Mouse (Mus musculus) liver, adult 2 months (tissue): ENCODE data around the gene Cux1.

Experiments
- CTCF ChIP-seq: fragments of 200-500 bp; IDR thresholded peaks from 2 replicates; pipeline ENCODE4 v1.5.1; 2011; ENCODE audit warnings: low read depth, low read length, control low read depth
- POLR2A ChIP-seq: fragments of 200-500 bp; IDR thresholded peaks from 2 replicates; pipeline ENCODE4 v1.6.1; 2011; ENCODE audit warnings: low read length, control low read depth; ENCODE audit not compliant: insufficient read depth; ENCODE audit errors: extremely low read depth

DNA sequence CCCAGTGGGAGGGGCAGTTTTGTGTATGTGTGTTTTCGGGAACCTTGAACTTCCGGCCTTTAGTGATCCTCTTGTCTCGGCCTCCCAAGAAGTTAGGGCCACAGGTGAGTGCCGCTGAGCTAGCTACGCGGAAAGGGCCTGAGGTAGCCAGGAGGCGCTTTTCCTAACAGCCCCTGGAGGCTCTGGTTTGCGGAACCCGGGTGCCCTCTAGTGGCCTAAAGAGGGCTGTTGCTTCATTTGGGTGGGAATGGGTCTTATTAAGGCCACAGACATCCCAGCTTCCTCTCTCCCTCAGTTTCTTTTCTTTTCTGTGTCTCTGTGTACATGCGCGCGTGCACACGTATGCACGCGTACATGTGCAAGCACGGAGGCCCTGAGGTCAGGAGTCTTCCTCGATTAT is 314.4 kb downstream of the Cux1 start:
- peak; percentile 92 for TF ChIP-seq CTCF
- 0 out of 2 replicates have a peak, but pooled peaks have one; percentile 3 for TF ChIP-seq POLR2A
